Mouse (Mus musculus): Measurements from ENCODE around the gene Celf5. TPM values are rescaled to one million over a fixed set of nuclear protein-coding genes. Genes with fewer than 3 reads are reported as not detected.

The Celf5 gene
- polyA plus RNA-seq, 1 experiment from 2014 or later = not detected

DNA sequence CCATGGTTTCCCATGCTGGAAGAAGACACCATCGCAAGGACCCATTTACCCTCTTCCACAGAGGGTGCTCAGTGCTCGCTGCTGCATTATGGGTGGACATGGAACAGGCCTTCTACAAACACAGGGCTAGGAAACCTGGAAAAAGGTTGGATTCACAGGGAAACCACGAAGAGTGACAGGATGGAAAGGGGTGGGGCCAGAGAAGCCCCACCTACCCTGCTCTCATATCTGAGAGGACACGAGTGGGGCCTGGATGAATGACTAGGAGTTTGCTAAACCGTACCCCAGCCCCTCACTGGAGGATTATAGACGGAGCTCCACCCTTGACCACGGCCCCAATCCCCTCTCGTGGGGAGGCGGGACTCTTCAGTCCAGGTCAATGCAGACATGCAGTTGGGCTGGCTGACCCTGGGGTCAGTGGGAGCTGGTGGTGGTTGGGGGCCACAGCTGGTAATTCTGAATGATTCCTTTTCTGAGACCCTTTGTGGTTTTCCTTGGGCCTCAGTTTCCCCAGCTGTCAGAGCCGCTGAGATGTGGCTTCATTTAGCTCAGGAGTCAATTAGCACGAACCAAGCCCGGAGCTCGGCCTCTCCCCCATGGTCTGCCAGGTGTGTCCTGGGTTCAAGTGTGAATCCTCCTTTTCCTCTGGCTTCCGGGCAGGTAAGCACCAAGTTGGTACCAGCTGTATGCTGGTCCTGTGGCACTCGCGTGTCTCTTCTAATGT is 69.8 kb downstream of the Celf5 start:
- 53% methylated on average over 16 of the region's 16 CpGs for WGBS (ENCODE audit: insufficient replicate concordance)
- H3K9ac ChIP-seq = no peak overlapping the region; the same call in 1 of the 2 replicates
- H3K4me2 ChIP-seq = no peak overlapping the region
- H3K36me3 ChIP-seq (replicated peaks) = no peaks in the 10 kb centered on the region
- ATAC-seq (ENCODE audit: insufficient read depth) = no peak
- no peaks in the 10 kb centered on the region for H3K9me3 ChIP-seq (replicated peaks)
- H3K4me3 ChIP-seq (replicated peaks) = no peak overlapping the region
- peak overlapping the region; percentile 66 for H3K27ac ChIP-seq (replicated peaks)
- peaks cover 32% of the 10 kb centered on the region for H3K27me3 ChIP-seq
- H3K4me1 ChIP-seq (replicated peaks) = peaks cover 88% of the 10 kb centered on the region

DNA sequence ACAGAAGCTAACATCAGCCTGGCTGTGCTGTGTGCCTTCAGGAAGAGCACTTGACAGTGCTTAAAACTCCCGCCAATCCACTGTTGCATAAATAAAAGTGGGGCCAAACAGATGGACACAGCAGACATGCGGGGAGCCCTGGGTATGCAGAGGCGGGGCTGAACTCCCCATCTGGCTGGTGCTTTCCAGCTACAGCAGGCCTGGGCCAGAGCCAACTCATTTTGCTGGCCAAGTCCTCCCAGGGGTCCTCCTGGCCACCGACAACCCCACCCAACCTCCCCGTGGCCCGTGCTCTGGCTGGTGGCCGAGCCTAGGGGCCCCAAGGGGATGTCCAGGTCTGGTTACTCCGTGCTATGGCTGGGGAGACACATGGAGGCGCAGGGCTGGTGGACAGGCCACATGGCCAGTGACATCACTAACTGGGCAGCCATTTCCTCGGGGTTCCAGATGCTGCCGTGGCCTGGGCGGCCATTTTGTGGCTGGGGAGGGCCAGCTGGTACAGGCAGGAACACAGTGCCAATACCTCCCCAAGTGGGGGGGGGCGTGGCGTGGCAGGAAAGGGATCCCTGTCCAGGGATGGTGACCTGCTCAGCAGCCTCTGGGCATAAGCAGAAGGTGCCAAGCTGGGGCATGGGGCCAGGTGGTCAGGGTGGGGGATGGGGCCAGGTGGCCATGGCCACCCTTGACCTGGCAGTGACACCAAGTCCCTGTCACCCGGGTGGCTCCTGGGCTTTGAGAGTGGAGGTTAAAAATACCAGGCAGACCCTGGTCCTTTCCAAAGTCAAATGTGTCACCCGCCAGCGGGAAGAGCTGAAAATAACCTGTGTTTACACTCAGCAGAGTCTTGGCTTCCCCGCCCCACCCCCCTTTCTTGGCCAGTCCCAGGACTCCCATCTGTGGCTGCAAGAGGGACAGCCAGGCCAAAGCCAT is 70.8 kb downstream of the Celf5 start:
- Histone ChIP-seq H3K4me1 (replicated peaks) (peaks cover 92% of the 10 kb centered on the region), H3K36me3 (replicated peaks) (no peaks in the 10 kb centered on the region), H3K27ac (replicated peaks) (peak overlapping the region; percentile 69), H3K9me3 (replicated peaks) (no peaks in the 10 kb centered on the region), H3K9ac (no peak overlapping the region), H3K27me3 (peaks cover 32% of the 10 kb centered on the region), H3K4me2 (no peak overlapping the region), H3K4me3 (replicated peaks) (no peak overlapping the region)
- ATAC-seq (ENCODE audit: insufficient read depth) = no peak
- 63% methylated on average over 18 of the region's 18 CpGs for WGBS (ENCODE audit: insufficient replicate concordance)

DNA sequence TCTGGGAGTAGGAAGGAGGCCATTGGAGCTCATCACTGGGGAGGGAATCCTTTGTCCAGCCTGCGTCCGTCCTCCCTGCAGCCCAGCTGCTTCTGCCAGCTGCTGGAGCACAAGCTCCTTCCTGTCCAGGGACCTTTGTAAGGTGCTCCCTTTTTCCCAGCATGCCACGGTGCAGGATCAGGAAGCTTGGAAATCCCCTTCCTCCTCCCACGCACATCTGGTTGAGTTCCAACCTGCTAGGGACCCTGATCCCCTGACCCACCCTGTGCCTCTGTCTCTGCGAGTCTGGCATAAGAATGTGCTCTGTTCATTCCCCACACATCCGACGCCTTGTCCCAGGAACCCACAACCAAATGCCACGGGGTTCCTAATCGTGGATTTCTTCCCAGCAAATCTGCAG is 71.5 kb downstream of the Celf5 start:
- H3K4me1 ChIP-seq (replicated peaks) = peaks cover 91% of the 10 kb centered on the region
- H3K27me3 ChIP-seq = peaks cover 35% of the 10 kb centered on the region
- H3K36me3 ChIP-seq (replicated peaks) = no peaks in the 10 kb centered on the region
- no peak overlapping the region for H3K4me3 ChIP-seq (replicated peaks)
- no peaks in the 10 kb centered on the region for H3K9me3 ChIP-seq (replicated peaks)
- ATAC-seq (ENCODE audit: insufficient read depth) = no peak
- H3K4me2 ChIP-seq = no peak overlapping the region; the same call in 1 of the 2 replicates
- H3K9ac ChIP-seq = no peak overlapping the region
- 65% methylated on average over 9 of the region's 9 CpGs for WGBS (ENCODE audit: insufficient replicate concordance)
- H3K27ac ChIP-seq (replicated peaks) = peak overlapping the region; percentile 69

DNA sequence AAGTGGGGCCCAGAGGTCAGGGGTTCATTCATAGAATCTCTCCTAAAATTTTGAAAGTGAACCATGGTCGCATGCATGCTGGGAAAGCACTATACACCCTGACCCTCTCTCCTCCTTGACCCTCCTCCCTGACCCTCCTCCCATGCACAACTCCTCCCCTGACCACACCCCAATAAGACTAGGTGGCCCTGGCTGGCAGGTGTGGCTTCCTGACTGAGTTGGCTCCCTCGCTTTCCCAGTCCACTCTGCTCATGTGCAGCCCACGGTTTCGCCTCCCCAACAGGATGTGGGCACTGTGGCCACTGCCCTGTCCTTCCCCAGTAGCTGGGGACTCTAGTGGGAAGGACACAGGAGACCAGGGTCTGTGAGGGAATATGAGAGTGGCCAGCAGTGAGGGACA is 72.2 kb downstream of the Celf5 start:
- peaks cover 41% of the 10 kb centered on the region for H3K27me3 ChIP-seq
- H3K27ac ChIP-seq (replicated peaks) = peak overlapping the region; percentile 69
- WGBS (ENCODE audit: insufficient replicate concordance) = 22% methylated on average over 4 of the region's 4 CpGs
- no peak overlapping the region for H3K9ac ChIP-seq
- no peak for ATAC-seq (ENCODE audit: insufficient read depth)
- H3K9me3 ChIP-seq (replicated peaks) = no peaks in the 10 kb centered on the region
- H3K4me2 ChIP-seq = peak overlapping the region; percentile 13
- H3K36me3 ChIP-seq (replicated peaks) = no peaks in the 10 kb centered on the region
- H3K4me3 ChIP-seq (replicated peaks) = no peak overlapping the region
- peaks cover 97% of the 10 kb centered on the region for H3K4me1 ChIP-seq (replicated peaks)

DNA sequence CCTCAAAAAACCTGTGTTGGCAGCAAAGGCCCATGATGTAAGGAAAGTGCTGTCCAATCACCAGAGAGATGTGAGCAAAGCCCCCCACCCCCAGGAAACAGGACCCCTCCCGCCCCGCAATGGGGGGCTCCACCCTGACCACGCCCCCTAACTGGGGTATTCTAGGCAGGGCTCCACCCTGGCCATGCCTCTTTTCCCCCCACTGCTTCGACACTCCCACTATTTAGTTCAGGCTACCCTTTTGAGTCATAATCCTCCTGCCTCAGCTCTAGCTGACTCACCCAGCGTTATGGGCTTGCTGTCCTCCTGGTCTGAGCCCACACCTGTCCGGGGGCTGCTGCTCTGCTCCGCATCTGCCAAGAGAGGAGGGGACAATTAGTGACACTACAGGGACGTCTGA is 73.2 kb downstream of the Celf5 start:
- no peaks in the 10 kb centered on the region for H3K9me3 ChIP-seq (replicated peaks)
- H3K4me1 ChIP-seq (replicated peaks) = peaks cover 95% of the 10 kb centered on the region
- peak overlapping the region; percentile 25 for H3K4me2 ChIP-seq
- peaks cover 50% of the 10 kb centered on the region for H3K27me3 ChIP-seq
- ATAC-seq (ENCODE audit: insufficient read depth) = no peak
- peak overlapping the region; percentile 69 for H3K27ac ChIP-seq (replicated peaks)
- 9% methylated on average over 8 of the region's 8 CpGs for WGBS (ENCODE audit: insufficient replicate concordance)
- H3K36me3 ChIP-seq (replicated peaks) = no peaks in the 10 kb centered on the region
- no peak overlapping the region for H3K4me3 ChIP-seq (replicated peaks)
- H3K9ac ChIP-seq = no peak overlapping the region; the same call in 1 of the 2 replicates

Small RNAs within 50 kb of the gene (microRNA-seq; reads per million reads assigned to microRNA genes)
- not detected for gene Gm25595
- not detected for gene Mir1191b

Other genes with a start within 250 kb of the Celf5 start
- gene Zfr2, start 249.6 kb downstream of the Celf5 start, polyA plus RNA-seq (2015; fragmentation: Nextera tagmentation; extraction: Ambion mirVana) = 0.31 TPM in 2 replicates
- gene Matk, start 229.8 kb downstream of the Celf5 start, polyA plus RNA-seq (2015; fragmentation: Nextera tagmentation; extraction: Ambion mirVana) = 1.9 and 2.1 TPM in 2 replicates
- gene Mrpl54, start 215.8 kb downstream of the Celf5 start, polyA plus RNA-seq (2015; fragmentation: Nextera tagmentation; extraction: Ambion mirVana) = 78.7 and 92.2 TPM in 2 replicates
- 24.0 and 27.3 TPM in 2 replicates for gene Apba3, start 215.7 kb downstream of the Celf5 start, polyA plus RNA-seq (2015; fragmentation: Nextera tagmentation; extraction: Ambion mirVana)
- 0.93 and 1.4 TPM in 2 replicates for gene Tjp3, start 191.1 kb downstream of the Celf5 start, polyA plus RNA-seq (2015; fragmentation: Nextera tagmentation; extraction: Ambion mirVana)
- 13.4 and 15.2 TPM in 2 replicates for gene Pip5k1c, start 189.7 kb downstream of the Celf5 start, polyA plus RNA-seq (2015; fragmentation: Nextera tagmentation; extraction: Ambion mirVana)
- 24.3 and 29.5 TPM in 2 replicates for gene Cactin, start 161.6 kb downstream of the Celf5 start, polyA plus RNA-seq (2015; fragmentation: Nextera tagmentation; extraction: Ambion mirVana)
- 4.0 and 5.0 TPM in 2 replicates for gene Tbxa2r, start 154.0 kb downstream of the Celf5 start, polyA plus RNA-seq (2015; fragmentation: Nextera tagmentation; extraction: Ambion mirVana)
- not detected in 2 replicates for gene Gipc3, start 139.4 kb downstream of the Celf5 start, polyA plus RNA-seq (2015; fragmentation: Nextera tagmentation; extraction: Ambion mirVana)
- gene Hmg20b, start 132.2 kb downstream of the Celf5 start, polyA plus RNA-seq (2015; fragmentation: Nextera tagmentation; extraction: Ambion mirVana) = 22.3 and 22.6 TPM in 2 replicates
- 15.0 and 16.5 TPM in 2 replicates for gene Mfsd12, start 125.2 kb downstream of the Celf5 start, polyA plus RNA-seq (2015; fragmentation: Nextera tagmentation; extraction: Ambion mirVana)
- 2.3 and 2.9 TPM in 2 replicates for gene 4930404N11Rik, start 116.9 kb downstream of the Celf5 start, polyA plus RNA-seq (2015; fragmentation: Nextera tagmentation; extraction: Ambion mirVana)
- 127 and 147 TPM in 2 replicates for gene Fzr1, start 104.2 kb downstream of the Celf5 start, polyA plus RNA-seq (2015; fragmentation: Nextera tagmentation; extraction: Ambion mirVana)
- 50.9 and 56.2 TPM in 2 replicates for gene Dohh, start 98.3 kb downstream of the Celf5 start, polyA plus RNA-seq (2015; fragmentation: Nextera tagmentation; extraction: Ambion mirVana)
- gene Gm48551, start 98.2 kb downstream of the Celf5 start, polyA plus RNA-seq (2015; fragmentation: Nextera tagmentation; extraction: Ambion mirVana) = 0.75 and 0.88 TPM in 2 replicates
- 0.56 TPM in 1 of 2 replicates, not detected in the other for gene Gm48552, start 93.7 kb downstream of the Celf5 start, polyA plus RNA-seq (2015; fragmentation: Nextera tagmentation; extraction: Ambion mirVana)
- gene Smim24, start 89.7 kb downstream of the Celf5 start, polyA plus RNA-seq (2015; fragmentation: Nextera tagmentation; extraction: Ambion mirVana) = 1.9 and 2.3 TPM in 2 replicates
- 9.5 and 11.5 TPM in 2 replicates for gene Nfic, start 27.1 kb downstream of the Celf5 start, polyA plus RNA-seq (2015; fragmentation: Nextera tagmentation; extraction: Ambion mirVana)
- 43.7 and 52.0 TPM in 2 replicates for gene Ncln, start 13.7 kb upstream of the Celf5 start, polyA plus RNA-seq (2015; fragmentation: Nextera tagmentation; extraction: Ambion mirVana)
- gene S1pr4, start 17.4 kb upstream of the Celf5 start, polyA plus RNA-seq (2015; fragmentation: Nextera tagmentation; extraction: Ambion mirVana) = 4.1 and 5.4 TPM in 2 replicates
- gene Gna15, start 41.5 kb upstream of the Celf5 start, polyA plus RNA-seq (2015; fragmentation: Nextera tagmentation; extraction: Ambion mirVana) = 4.3 and 5.6 TPM in 2 replicates
- gene Gna11, start 62.5 kb upstream of the Celf5 start, polyA plus RNA-seq (2015; fragmentation: Nextera tagmentation; extraction: Ambion mirVana) = 20.3 and 24.6 TPM in 2 replicates
- gene Aes, start 76.8 kb upstream of the Celf5 start, polyA plus RNA-seq (2015; fragmentation: Nextera tagmentation; extraction: Ambion mirVana) = 243 and 271 TPM in 2 replicates
- 2.2 and 2.6 TPM in 2 replicates for gene Tle2, start 91.9 kb upstream of the Celf5 start, polyA plus RNA-seq (2015; fragmentation: Nextera tagmentation; extraction: Ambion mirVana)
- gene Tle6, start 118.4 kb upstream of the Celf5 start, polyA plus RNA-seq (2015; fragmentation: Nextera tagmentation; extraction: Ambion mirVana) = 3.5 TPM in 2 replicates
- 0.23 and 0.24 TPM in 2 replicates for gene BC025920, start 123.6 kb upstream of the Celf5 start, polyA plus RNA-seq (2015; fragmentation: Nextera tagmentation; extraction: Ambion mirVana)
- 7.7 and 9.1 TPM in 2 replicates for gene Sirt6, start 145.1 kb upstream of the Celf5 start, polyA plus RNA-seq (2015; fragmentation: Nextera tagmentation; extraction: Ambion mirVana)
- gene Ankrd24, start 145.8 kb upstream of the Celf5 start, polyA plus RNA-seq (2015; fragmentation: Nextera tagmentation; extraction: Ambion mirVana) = 1.8 and 2.3 TPM in 2 replicates
- 1.7 TPM in 2 replicates for gene Gm10778, start 166.3 kb upstream of the Celf5 start, polyA plus RNA-seq (2015; fragmentation: Nextera tagmentation; extraction: Ambion mirVana)
- 4.0 and 4.3 TPM in 2 replicates for gene Zfp433, start 222.1 kb upstream of the Celf5 start, polyA plus RNA-seq (2015; fragmentation: Nextera tagmentation; extraction: Ambion mirVana)